Mouse (Mus musculus) limb, embryonic 13.5 days (tissue): ENCODE data around the gene Yipf3. TPM values are rescaled to one million over a fixed set of nuclear protein-coding genes. Genes with fewer than 3 reads are reported as not detected.
A peak's percentile ranks its signal among the peaks of the same experiment; 100 is the strongest.

Experiments used
- ATAC-seq: fragments of 200-750 bp; cut with Nextera tagmentation; 2 replicates; pipeline ENCODE4 v1.8.0; 2017; ENCODE audit warnings: low read depth, moderate number of reproducible peaks, moderate TSS enrichment; ENCODE audit not compliant: low FRiP score
- H3K27ac ChIP-seq: fragments of 300-500 bp; sonication (generic); 2 replicates; pipeline ENCODE4 v1.5.1; 2015; ENCODE audit warnings: inconsistent platforms, mild to moderate bottlenecking, moderate library complexity
- H3K27me3 ChIP-seq: fragments of 300-500 bp; sonication (generic); 2 replicates; pipeline ENCODE4 v1.6.1; 2015; ENCODE audit warnings: mild to moderate bottlenecking, inconsistent platforms
- H3K36me3 ChIP-seq: fragments of 300-500 bp; sonication (generic); 2 replicates; pipeline ENCODE4 v1.6.1; 2015; ENCODE audit warnings: inconsistent platforms, mild to moderate bottlenecking, moderate library complexity
- H3K4me1 ChIP-seq: fragments of 300-500 bp; sonication (generic); 2 replicates; pipeline ENCODE4 v1.6.1; 2015; ENCODE audit warnings: inconsistent platforms
- H3K4me2 ChIP-seq: fragments of 300-500 bp; sonication (generic); replicated peaks from 2 replicates; pipeline ENCODE4 v1.6.1; 2015; ENCODE audit warnings: inconsistent platforms, mild to moderate bottlenecking, moderate library complexity
- H3K4me3 ChIP-seq: fragments of 300-500 bp; sonication (generic); 2 replicates; pipeline ENCODE4 v1.5.1; 2015; ENCODE audit warnings: moderate library complexity, mild to moderate bottlenecking, inconsistent platforms
- H3K9ac ChIP-seq: fragments of 300-500 bp; sonication (generic); 2 replicates; pipeline ENCODE4 v1.6.1; 2015; ENCODE audit warnings: mild to moderate bottlenecking, inconsistent platforms
- H3K9me3 ChIP-seq: fragments of 300-500 bp; sonication (generic); 2 replicates; pipeline ENCODE4 v1.6.1; 2016; ENCODE audit warnings: inconsistent platforms
- WGBS: fragments of 180-500 bp; shearing (Covaris S2); methylation state at CpG from one replicate; pipeline ENCODE4 v1.1.7; 2015; 5-methylcytosine and 5-hydroxymethylcytosine counted together
- polyA plus RNA-seq: library from polyadenylated mRNA; unstranded; fragments of >200 nt; fragmentation: Nextera tagmentation; extraction: Ambion mirVana; gene quantifications from 2 replicates; pipeline ENCODE4 v1.2.1, GENCODE M21; 2015

The Yipf3 gene
- polyA plus RNA-seq, 1 experiment from 2014 or later = 110 TPM

DNA sequence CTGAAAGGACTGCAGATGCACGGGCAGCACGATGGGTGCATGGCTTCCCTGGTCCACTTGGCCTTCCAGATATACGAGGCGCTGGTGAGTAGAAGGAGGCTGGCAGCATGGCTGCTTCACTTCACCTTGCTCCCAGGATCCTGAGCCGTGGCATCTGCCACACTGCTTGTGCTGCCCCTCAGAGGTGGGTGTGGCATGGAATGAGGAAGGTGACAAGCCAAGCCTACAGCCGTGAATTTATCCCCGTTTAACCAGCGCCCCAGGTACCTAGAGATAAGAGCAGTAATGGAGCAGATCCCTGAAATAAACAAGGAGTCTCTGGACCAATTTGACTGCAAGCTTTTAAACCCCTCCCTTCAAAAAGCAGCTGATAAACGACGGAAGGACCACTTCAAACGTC is 6.4 kb upstream of the Yipf3 start:
- no peaks in the 10 kb centered on the region for H3K27me3 ChIP-seq
- H3K27ac ChIP-seq = no peak overlapping the region
- peaks cover 97% of the 10 kb centered on the region for H3K36me3 ChIP-seq
- H3K9ac ChIP-seq = no peak overlapping the region
- H3K4me1 ChIP-seq = peaks cover under 1% of the 10 kb centered on the region
- H3K9me3 ChIP-seq = no peaks in the 10 kb centered on the region
- WGBS = 67% methylated on average over 11 of the region's 11 CpGs
- ATAC-seq = no peak
- no peak overlapping the region for H3K4me3 ChIP-seq
- H3K4me2 ChIP-seq = no peak overlapping the region

DNA sequence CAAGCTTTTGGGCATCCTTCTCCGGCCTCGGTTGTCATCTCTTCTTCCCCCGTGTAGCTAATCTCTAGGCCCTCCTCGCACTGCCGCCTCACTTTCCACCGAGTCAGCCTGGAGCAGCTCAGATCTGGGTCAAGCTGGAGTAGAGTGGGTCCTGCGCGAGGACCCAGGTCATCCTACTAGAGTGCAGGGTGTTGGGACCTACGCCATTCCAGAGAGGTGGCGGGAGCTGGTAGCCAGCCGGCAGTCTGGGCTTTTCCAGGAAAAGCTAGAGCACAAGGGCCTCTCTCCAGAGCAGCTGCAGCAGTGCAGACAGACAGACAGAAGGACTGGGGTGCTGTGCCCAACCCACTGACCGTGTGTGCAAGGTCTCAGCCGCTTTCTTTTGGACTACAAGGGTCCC is 5.6 kb upstream of the Yipf3 start:
- Histone ChIP-seq H3K4me2 (no peak overlapping the region), H3K27ac (no peak overlapping the region), H3K9me3 (no peaks in the 10 kb centered on the region), H3K36me3 (peaks cover 89% of the 10 kb centered on the region), H3K27me3 (no peaks in the 10 kb centered on the region), H3K4me3 (no peak overlapping the region), H3K9ac (no peak overlapping the region), H3K4me1 (peaks cover 8% of the 10 kb centered on the region)
- no peak for ATAC-seq
- 86% methylated on average over 13 of the region's 13 CpGs for WGBS

GRCm38 (mm10) chr17:46242993-46243392 is 4.9 kb upstream of the Yipf3 start:
- Histone ChIP-seq H3K27me3 (no peaks in the 10 kb centered on the region), H3K9ac (no peak overlapping the region), H3K27ac (no peak overlapping the region), H3K36me3 (peaks cover 82% of the 10 kb centered on the region), H3K4me3 (no peak overlapping the region), H3K4me2 (no peak overlapping the region), H3K4me1 (peaks cover 8% of the 10 kb centered on the region), H3K9me3 (no peaks in the 10 kb centered on the region)
- WGBS = 87% methylated on average over 4 of the region's 4 CpGs
- ATAC-seq = no peak

- WGBS = 74% methylated on average over 2 of the region's 2 CpGs
- Histone ChIP-seq H3K36me3 (peaks cover 76% of the 10 kb centered on the region), H3K27ac (no peak overlapping the region), H3K27me3 (no peaks in the 10 kb centered on the region), H3K4me2 (no peak overlapping the region), H3K4me3 (no peak overlapping the region), H3K9ac (no peak overlapping the region), H3K9me3 (no peaks in the 10 kb centered on the region), H3K4me1 (peaks cover 10% of the 10 kb centered on the region)
- no peak for ATAC-seq
Observed at GRCm38 (mm10) chr17:46243624-46244023, 4.3 kb upstream of the Yipf3 start.

- Histone ChIP-seq H3K27ac (no peak overlapping the region), H3K9me3 (no peaks in the 10 kb centered on the region), H3K9ac (0 out of 2 replicates have a peak overlapping the region, but pooled peaks have one; percentile 8), H3K4me3 (no peak overlapping the region), H3K27me3 (no peaks in the 10 kb centered on the region), H3K36me3 (peaks cover 75% of the 10 kb centered on the region), H3K4me2 (no peak overlapping the region), H3K4me1 (peaks cover 20% of the 10 kb centered on the region)
- ATAC-seq = no peak
- 80% methylated on average over 10 of the region's 10 CpGs for WGBS
Observed at GRCm38 (mm10) chr17:46244579-46244978, 3.3 kb upstream of the Yipf3 start.

- Histone ChIP-seq H3K27ac (peak overlapping the region; percentile 70), H3K9ac (peak overlapping the region; percentile 97), H3K27me3 (no peaks in the 10 kb centered on the region), H3K36me3 (peaks cover 70% of the 10 kb centered on the region), H3K4me2 (peak overlapping the region; percentile 96), H3K4me3 (peak overlapping the region; percentile 98), H3K9me3 (no peaks in the 10 kb centered on the region), H3K4me1 (peaks cover 22% of the 10 kb centered on the region)
- peak; percentile 42; the same call in 1 of the 2 replicates for ATAC-seq
- under 1% methylated on average over 36 of the region's 37 CpGs for WGBS
Observed at GRCm38 (mm10) chr17:46248189-46248522, 276 bp downstream of the Yipf3 start.

- ATAC-seq = no peak
- WGBS = 73% methylated on average over 7 of the region's 7 CpGs
- Histone ChIP-seq H3K4me2 (no peak overlapping the region), H3K27me3 (peaks cover 22% of the 10 kb centered on the region), H3K36me3 (peaks cover 40% of the 10 kb centered on the region), H3K9ac (no peak overlapping the region), H3K9me3 (no peaks in the 10 kb centered on the region), H3K27ac (no peak overlapping the region), H3K4me3 (no peak overlapping the region), H3K4me1 (peaks cover 33% of the 10 kb centered on the region)
Observed at GRCm38 (mm10) chr17:46251174-46251573, 3.3 kb downstream of the Yipf3 start.

DNA sequence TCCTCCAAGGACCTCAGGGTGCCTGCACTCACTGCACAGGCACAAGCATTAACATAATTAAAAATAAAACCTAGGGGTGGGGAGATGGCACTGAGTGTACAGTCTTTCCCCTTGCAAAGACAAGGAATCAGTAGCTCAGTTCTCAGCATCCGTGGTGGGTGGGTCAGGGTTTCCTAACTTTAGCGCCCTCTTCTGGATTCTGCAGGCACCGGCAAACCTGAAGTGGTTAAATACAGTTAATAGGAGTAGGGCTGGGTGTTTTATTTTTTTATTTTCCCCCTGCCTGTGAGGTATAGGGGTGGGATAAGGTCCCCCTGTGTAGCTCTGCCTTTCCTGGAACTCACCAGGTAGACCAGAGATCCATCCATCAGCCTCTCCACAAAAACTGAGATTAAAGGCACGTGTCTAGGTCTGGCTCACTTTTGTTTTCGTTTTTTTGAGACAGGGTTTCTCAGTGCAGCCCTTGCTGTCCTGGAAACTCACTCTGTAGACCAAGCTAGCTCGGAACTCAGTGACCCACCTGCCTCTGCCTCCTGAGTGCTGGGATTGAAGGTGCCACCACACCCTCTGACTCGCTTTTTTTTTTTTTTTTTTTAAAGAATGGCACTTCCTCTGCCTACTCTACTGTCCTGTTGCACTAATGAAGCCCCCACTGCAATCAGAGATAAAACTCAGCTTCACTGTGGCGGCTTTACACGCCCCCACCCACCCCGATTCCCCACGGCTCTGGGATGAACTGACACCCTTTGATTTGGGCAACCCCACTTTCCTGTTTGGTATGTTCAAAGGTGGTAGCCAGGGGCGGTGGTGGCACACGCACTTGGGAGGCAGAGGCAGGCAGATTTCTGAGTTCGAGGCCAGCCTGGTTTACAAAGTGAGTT is 4.9 kb downstream of the Yipf3 start:
- Histone ChIP-seq H3K36me3 (peaks cover 53% of the 10 kb centered on the region), H3K27me3 (peaks cover 31% of the 10 kb centered on the region), H3K9me3 (no peaks in the 10 kb centered on the region), H3K4me1 (peaks cover 25% of the 10 kb centered on the region), H3K9ac (peak overlapping the region; percentile 69; the same call in 1 of the 2 replicates), H3K4me2 (peak overlapping the region; percentile 100), H3K4me3 (peak overlapping the region; percentile 74), H3K27ac (no peak overlapping the region)
- no peak for ATAC-seq
- WGBS = 57% methylated on average over 14 of the region's 14 CpGs

DNA sequence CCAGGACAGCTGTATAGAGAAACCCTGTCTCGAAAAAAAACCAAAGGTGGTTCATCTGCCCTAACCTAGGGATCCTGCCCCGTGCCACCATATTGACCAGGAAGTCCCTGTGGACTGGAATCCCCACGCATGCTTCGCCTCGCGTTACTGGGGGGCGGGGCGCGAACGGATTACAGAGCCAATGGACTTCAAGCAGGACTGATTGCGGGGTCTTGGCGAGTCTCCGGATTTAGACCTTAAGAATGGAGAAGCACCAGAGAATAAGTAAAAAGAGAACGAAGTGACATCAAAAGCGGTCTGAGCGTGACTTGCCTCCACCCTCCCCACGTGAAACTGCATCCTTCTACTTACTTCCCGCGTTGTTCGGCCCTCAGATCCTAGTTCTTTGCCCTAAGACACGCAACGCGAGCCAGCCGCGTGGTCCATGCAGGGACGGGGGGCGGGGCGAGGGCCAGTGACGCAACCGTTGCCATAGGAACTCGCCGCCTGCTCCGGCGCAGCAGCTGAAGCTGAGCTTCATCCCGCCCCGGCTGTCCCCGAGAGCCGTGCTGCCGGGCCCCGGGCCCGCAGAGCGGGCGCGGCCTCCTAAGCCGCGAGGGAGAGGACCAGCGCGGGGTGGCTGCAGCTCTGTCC is 5.7 kb downstream of the Yipf3 start, which contains the start of gene Lrrc73:
Gene Lrrc73, plus strand, starts transcription at position 80 of the 633 bp plus-strand sequence.
- ATAC-seq = peak; percentile 91
- Histone ChIP-seq H3K4me3 (peak within 1 kb of the TSS; percentile 74), H3K4me2 (peak within 1 kb of the TSS; percentile 100), H3K9me3 (no peaks in the 10 kb centered on the region), H3K27me3 (peaks cover 31% of the 10 kb centered on the region), H3K27ac (no peak within 1 kb of the TSS), H3K4me1 (peaks cover 24% of the 10 kb centered on the region), H3K36me3 (peaks cover 61% of the 10 kb centered on the region), H3K9ac (peak within 1 kb of the TSS; percentile 69)
- 2% methylated on average over 46 of the region's 48 CpGs for WGBS

GRCm38 (mm10) chr17:46254106-46254505 is 6.2 kb downstream of the Yipf3 start:
- Histone ChIP-seq H3K4me3 (peak overlapping the region; percentile 74), H3K9ac (peak overlapping the region; percentile 69), H3K27me3 (peaks cover 31% of the 10 kb centered on the region), H3K9me3 (no peaks in the 10 kb centered on the region), H3K4me2 (peak overlapping the region; percentile 100), H3K36me3 (peaks cover 63% of the 10 kb centered on the region), H3K4me1 (peaks cover 19% of the 10 kb centered on the region), H3K27ac (no peak overlapping the region)
- WGBS = under 1% methylated on average over 45 of the region's 54 CpGs
- ATAC-seq = peak; percentile 30

- 28% methylated on average over 6 of the region's 6 CpGs for WGBS
- Histone ChIP-seq H3K4me2 (peak overlapping the region; percentile 100), H3K4me3 (no peak overlapping the region; the same call in 1 of the 2 replicates), H3K27ac (no peak overlapping the region), H3K36me3 (peaks cover 63% of the 10 kb centered on the region), H3K9ac (no peak overlapping the region), H3K9me3 (no peaks in the 10 kb centered on the region), H3K4me1 (peaks cover 13% of the 10 kb centered on the region), H3K27me3 (peaks cover 31% of the 10 kb centered on the region)
- no peak for ATAC-seq
Observed at GRCm38 (mm10) chr17:46255147-46255546, 7.3 kb downstream of the Yipf3 start.

- peaks cover 72% of the 10 kb centered on the region for H3K36me3 ChIP-seq
- WGBS = 88% methylated on average over 30 of the region's 30 CpGs
- H3K27me3 ChIP-seq = peaks cover 31% of the 10 kb centered on the region
- H3K4me3 ChIP-seq = no peak overlapping the region
- no peaks in the 10 kb centered on the region for H3K9me3 ChIP-seq
- H3K9ac ChIP-seq = no peak overlapping the region
- peaks cover 9% of the 10 kb centered on the region for H3K4me1 ChIP-seq
- no peak overlapping the region for H3K4me2 ChIP-seq
- H3K27ac ChIP-seq = no peak overlapping the region
- ATAC-seq = no peak
Observed at GRCm38 (mm10) chr17:46258279-46259053, 10.6 kb downstream of the Yipf3 start.
